Mouse (Mus musculus) embryonic fibroblast, embryonic 13.5 days (primary cell): Measurements from ENCODE around the gene Cog4.

Experiments used
- CTCF ChIP-seq: IDR thresholded peaks from 2 replicates; pipeline ENCODE4 v1.5.1; 2011; ENCODE audit warnings: mild to moderate bottlenecking, control low read depth, low read length, moderate library complexity, borderline replicate concordance; ENCODE audit not compliant: insufficient read depth
- POLR2A ChIP-seq: IDR thresholded peaks from 2 replicates; pipeline ENCODE4 v1.6.1; 2011; ENCODE audit warnings: low read depth, mild to moderate bottlenecking, control low read depth, low read length, moderate library complexity

- no peak for TF ChIP-seq CTCF
- peak; percentile 24; the same call in 1 of the 2 replicates for TF ChIP-seq POLR2A
Measured at GRCm38 (mm10) chr8:110920032-110920772, 73.8 kb downstream of the Cog4 start.
